Mouse (Mus musculus) thymus, postnatal 0 days (tissue): Measurements from ENCODE around the gene Baiap2l1. TPM values are rescaled to one million over a fixed set of nuclear protein-coding genes. Genes with fewer than 3 reads are reported as not detected.
A peak's percentile ranks its signal among the peaks of the same experiment; 100 is the strongest.
"Not testable (repeated sequence)": the region's sequence is repeated elsewhere in the genome, so short reads cannot be mapped to it uniquely, and the experiment has no call there.

Source experiments
- DNase-seq: peaks from one replicate; pipeline ENCODE4 v3.0.0-alpha.2; 2015; ENCODE audit warnings: low spot score
- polyA plus RNA-seq: library from polyadenylated mRNA; unstranded; fragments of >200 nt; fragmentation: Nextera tagmentation; extraction: Ambion mirVana; gene quantifications from 2 replicates; pipeline ENCODE4 v1.2.1, GENCODE M21; 2015

Gene Baiap2l1
- 2.3 and 2.7 TPM in 2 replicates for polyA plus RNA-seq

DNA sequence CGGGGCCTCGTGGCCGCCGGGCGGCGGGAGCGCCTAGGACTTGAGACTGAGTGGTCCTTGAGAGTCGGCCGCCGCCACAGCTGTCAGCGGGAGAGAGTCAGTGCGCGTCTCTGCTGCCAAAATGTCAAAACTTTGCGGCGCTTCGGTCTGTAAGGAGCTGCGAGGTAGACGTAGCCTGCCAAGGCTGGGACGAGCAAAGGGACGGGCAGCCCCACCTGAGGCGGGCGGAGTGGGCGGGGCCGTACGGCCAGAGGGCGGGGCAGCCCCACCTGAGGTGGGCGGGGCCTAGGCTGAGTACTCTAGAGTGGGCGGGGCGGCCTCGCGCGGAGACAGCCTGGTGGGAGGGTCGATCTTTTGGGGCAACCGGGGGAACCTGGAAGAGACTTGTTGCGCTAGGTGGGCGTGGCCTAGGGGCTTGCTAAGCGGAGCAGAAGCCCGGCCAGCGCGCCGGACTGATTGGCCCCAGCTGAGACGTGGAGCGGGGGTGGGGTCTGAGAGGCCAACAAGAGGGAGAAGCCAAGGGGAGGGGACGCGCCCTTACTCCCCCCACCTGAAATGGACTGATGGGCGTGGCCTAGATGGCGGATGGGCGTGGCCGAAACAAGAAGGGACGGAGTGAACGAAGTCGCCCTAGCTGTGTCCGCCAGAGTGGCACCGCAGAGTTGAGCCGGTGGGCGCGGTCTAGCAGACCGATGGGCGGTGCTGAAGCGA is at the start of gene Baiap2l1:
Baiap2l1 (minus strand) TSS at position 232 of the 711 bp plus-strand sequence.
- peak; percentile 66 for DNase-seq

- no peak for DNase-seq
Observed at GRCm38 (mm10) chr5:144406256-144406655, 48.3 kb upstream of the Baiap2l1 start.

GRCm38 (mm10) chr5:144400821-144401220 is 42.9 kb upstream of the Baiap2l1 start:
- DNase-seq: no peak

GRCm38 (mm10) chr5:144397566-144397965 is 39.7 kb upstream of the Baiap2l1 start:
- DNase-seq: no peak

- no peak for DNase-seq
Observed at GRCm38 (mm10) chr5:144394142-144394541, 36.2 kb upstream of the Baiap2l1 start.

DNA sequence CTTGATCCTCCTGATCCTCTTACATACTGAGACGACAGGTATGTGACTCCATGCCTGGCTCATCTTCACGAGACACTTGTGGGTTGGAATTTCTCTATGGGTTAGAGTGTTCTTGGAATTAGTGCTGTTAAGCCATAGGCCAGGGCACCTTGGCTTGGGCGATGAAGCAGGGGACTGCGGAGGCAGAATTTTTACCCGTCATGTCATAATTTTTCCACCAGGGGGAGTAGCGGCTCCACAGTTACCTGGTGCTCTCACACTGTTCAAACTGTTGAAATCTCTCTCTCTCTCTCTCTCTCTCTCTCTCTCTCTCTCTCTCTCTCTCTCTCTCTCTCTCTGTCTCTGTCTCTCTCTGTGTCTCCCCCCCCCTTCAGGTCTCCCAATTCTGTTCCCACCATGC is 29.9 kb upstream of the Baiap2l1 start:
- DNase-seq: peak; percentile 5

DNA sequence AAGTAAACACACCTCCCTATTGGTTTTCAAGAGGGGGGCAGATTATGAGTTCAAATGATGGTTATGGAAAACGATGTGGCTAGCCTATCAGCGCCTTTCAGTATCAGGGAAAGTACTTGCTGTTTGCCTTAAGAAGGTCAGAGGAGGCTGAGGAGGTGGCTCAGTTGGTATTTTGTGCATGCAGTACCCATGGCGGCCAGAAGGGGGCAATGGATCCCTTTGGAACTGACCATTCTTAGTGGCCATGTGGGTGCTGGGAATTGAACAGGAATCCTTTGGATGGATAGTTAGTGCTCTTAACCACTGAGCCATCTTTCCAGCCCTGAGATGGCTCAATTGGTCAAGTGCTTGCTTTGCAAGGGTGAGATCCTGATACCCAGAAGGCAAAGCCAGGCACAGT is 26.0 kb upstream of the Baiap2l1 start:
- no peak for DNase-seq

DNA sequence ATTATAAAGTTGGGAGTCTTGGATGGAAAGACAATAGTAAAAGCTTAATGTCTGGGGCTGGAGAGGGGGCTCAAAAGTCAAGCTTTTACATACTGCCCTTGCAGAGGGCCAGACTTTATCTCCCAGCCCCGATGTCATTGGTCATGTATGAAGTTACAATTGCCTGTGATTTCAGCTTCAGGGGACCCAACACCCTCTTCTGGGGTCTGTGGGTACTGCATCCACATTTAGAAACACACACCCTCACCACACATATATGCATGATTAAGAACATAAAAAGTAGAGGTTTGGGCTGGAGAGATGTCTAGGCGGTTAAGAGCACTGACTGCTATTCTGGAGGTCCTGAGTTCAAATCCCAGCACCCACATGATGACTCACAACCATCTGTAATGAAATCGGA is 23.9 kb upstream of the Baiap2l1 start:
- no peak for DNase-seq

DNA sequence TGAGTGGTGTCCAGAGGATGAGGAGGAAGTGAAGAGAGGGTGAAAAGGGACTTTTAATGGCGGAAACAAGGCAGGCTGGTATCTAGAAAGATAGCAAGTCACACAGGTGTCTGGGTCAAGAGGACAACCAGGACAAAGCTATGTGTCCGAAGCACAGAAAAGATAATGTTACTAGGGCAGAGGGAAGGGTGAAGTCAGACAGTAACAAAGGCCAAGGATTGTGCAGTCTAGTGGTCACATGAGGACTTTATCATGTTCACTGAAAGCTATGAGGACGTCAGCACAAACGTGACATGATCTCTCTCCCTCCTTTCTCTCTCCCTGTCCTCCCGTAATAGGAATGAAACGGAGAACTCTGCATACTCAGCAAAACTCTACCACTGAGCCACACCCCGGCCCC is 22.8 kb upstream of the Baiap2l1 start:
- DNase-seq: no peak

DNA sequence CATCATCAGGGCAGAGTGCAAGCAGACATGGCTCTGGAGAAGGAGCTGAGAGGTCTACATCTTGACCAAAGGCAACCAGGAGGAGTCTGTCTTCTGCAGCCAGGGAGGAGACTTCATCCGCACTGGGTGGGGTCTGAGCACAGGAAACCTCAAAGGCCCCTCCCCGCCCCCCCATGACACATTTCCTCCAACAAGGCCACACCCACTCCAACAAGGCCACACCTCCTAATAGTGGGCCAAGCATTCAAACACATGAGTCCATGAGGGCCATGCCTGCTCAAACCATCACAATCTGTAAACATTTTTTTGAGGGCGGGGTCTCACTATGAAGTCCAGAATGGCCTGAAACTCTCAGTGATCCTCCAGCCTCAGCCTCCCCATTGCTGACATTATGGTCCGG is 21.5 kb upstream of the Baiap2l1 start:
- DNase-seq: no peak

GRCm38 (mm10) chr5:144372885-144373284 is 15.0 kb upstream of the Baiap2l1 start:
- no peak for DNase-seq

- DNase-seq: no peak
Observed at GRCm38 (mm10) chr5:144372177-144372576, 14.3 kb upstream of the Baiap2l1 start.

DNA sequence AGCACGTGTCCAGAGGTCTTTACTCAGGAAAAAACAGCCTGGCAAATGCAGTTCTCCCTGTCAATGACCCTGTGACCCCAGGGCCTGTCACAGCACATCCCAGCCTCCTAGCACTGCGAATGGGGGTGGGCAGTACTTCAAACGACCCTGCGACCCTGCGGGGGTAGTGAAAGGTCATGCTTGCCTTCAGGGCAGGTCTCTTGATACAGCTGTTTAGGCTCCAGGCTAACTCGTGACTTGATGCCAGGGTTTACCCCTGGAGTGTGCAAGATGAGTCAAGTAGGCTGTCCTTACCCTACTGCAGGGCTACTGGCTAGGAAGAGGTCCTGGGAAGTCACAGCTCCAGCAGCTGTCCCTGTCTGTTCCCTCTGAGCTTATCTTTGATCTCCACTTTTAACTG is 13.1 kb upstream of the Baiap2l1 start:
- no peak for DNase-seq

DNA sequence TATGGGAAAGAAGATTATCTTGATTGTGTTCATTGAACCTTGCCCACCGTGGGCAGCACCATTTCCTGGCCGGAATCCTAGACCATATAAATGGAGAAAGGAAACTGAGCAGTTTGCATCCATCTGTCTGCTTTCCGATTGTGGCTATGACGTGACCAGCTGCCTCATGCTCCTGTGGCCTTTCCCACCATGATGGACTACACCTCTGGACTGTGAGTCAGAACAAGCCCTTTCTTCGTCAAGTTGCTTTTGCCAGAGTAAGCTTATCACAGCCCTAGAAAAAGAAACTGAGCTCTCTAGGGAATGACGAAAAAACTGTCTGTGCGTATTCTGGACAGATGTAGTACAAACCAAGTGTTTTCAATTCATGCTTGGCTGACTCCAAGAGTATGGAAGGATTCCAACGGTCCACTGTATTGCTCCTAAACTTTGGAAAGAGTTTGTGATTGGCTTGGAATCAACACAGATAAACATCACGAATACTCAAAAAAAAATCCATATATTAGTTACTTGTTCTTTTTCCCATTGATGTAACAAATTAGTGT is 10.8 kb upstream of the Baiap2l1 start:
- DNase-seq: no peak

DNA sequence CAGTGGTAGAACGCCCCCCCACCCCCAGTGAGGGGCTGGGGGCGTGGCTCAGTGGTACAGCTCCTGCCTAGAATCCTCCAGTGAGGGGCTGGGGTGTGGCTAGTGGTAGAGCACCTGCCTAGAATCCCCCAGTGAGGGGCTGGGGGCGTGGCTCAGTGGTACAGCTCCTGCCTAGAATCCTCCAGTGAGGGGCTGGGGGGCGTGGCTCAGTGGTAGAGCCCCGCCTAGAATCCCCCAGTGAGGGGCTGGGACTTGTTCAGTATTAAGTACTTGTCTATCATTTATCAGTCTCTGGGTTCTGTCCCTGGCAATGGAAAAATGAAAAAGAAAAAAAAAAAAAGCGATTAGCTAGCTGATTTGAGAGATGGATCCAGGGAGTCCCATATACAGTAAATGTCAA is 8.6 kb upstream of the Baiap2l1 start:
- not testable (repeated sequence) for DNase-seq

DNA sequence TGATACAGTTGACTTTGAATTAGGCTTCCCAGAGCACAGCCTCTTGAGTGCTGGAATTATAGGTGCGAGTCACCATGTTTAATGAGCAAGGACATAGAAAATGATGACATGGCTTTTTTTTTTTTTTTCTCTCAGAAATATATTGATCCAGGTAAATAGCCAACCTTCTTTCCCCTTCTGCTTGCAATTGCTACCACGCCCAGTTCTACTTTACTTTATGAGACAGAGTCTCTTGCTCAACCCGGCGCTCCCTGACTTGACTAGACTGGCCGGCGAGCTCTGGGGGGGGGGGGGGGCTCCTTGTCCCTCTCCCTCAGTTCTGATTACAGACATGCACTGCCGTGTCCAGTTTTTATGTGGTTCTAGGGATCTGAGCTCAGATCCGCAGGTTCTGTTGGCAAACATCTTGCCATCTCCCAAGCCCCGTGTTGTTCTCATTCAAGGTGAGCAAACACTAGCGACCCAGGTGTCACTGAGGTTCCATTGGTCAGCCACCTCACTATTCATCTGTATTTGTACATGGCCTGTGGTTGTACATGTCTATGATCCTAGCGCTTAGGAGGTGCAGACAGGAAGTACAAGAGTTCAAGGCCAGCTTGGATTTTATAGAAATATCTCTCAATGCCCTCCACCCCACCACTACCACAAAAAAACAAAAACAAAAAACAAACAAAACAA is 6.9 kb upstream of the Baiap2l1 start:
- DNase-seq: no peak

- no peak for DNase-seq
Observed at GRCm38 (mm10) chr5:144360346-144360745, 2.4 kb upstream of the Baiap2l1 start.

DNA sequence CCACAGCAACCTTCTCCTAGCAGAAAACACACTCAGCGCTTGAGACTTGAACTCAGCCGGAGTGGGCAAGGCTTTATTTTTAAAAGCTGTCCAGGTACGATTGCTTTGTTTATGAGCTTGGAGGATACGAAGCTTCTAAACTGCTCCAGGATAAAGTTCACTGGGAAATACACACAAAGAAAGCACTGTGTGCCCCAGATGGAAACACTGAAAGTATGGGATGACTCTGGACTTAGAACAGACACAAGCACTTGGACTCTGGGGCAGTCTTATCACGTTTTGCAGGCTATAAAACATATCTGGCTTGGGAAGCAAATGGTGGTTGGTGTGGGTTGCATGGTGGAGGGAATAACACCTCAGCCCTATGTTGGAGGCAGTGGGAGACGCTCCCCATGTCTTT is 2.0 kb upstream of the Baiap2l1 start:
- DNase-seq: no peak

DNA sequence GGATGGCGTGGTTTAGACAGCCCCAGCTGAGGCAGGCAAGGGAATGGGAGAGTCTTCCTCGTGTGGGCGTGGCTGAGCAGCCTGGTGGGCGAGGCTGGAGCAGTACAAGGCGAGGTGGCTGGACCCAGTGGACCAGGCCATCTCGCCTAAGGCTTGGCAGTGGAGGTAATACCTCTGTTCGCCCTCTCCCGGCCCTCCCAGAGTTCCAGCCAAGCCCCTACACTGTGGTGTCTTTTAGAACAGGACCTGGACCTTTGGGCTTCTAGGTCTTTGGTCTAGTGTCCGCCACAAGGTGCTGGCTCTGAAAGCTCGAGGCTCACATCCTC is 643 bp upstream of the Baiap2l1 start:
- DNase-seq: no peak

GRCm38 (mm10) chr5:144357551-144357880 is 396 bp downstream of the Baiap2l1 start:
- no peak for DNase-seq

- DNase-seq: no peak
Observed at GRCm38 (mm10) chr5:144356776-144357455, 996 bp downstream of the Baiap2l1 start.

GRCm38 (mm10) chr5:144352250-144353047 is 5.5 kb downstream of the Baiap2l1 start:
- no peak for DNase-seq
